Mouse (Mus musculus) lung, embryonic 16.5 days (tissue): ENCODE data around the gene Gm17657. TPM values are rescaled to one million over a fixed set of nuclear protein-coding genes. Genes with fewer than 3 reads are reported as not detected.

Experiments used
- ATAC-seq: fragments of 200-750 bp; cut with Nextera tagmentation; 2 replicates; pipeline ENCODE4 v1.8.0; 2017; ENCODE audit warnings: low read depth, mild to moderate bottlenecking, moderate library complexity
- H3K27ac ChIP-seq: fragments of 300-500 bp; sonication (generic); 2 replicates; pipeline ENCODE4 v1.5.1; 2014; ENCODE audit warnings: mild to moderate bottlenecking, control low read depth, low read length
- H3K27me3 ChIP-seq: fragments of 300-500 bp; sonication (generic); 2 replicates; pipeline ENCODE4 v1.6.1; 2014; ENCODE audit warnings: low read depth, low read length, mixed read lengths; ENCODE audit not compliant: control insufficient read depth, insufficient read depth
- H3K36me3 ChIP-seq: fragments of 300-500 bp; sonication (generic); 2 replicates; pipeline ENCODE4 v1.6.1; 2014; ENCODE audit warnings: low read length; ENCODE audit not compliant: control insufficient read depth, insufficient read depth
- H3K4me1 ChIP-seq: fragments of 300-500 bp; sonication (generic); replicated peaks from 2 replicates; pipeline ENCODE4 v1.6.1; 2014; ENCODE audit warnings: low read length, mixed read lengths; ENCODE audit not compliant: control insufficient read depth, insufficient read depth
- H3K4me2 ChIP-seq: fragments of 300-500 bp; sonication (generic); 2 replicates; pipeline ENCODE4 v1.6.1; 2014; ENCODE audit warnings: low read depth, low read length, control low read depth
- H3K4me3 ChIP-seq: fragments of 300-500 bp; sonication (generic); 2 replicates; pipeline ENCODE4 v1.5.1; 2014; ENCODE audit warnings: mild to moderate bottlenecking, low read length, control low read depth
- H3K9ac ChIP-seq: fragments of 300-500 bp; sonication (generic); 2 replicates; pipeline ENCODE4 v1.6.1; 2014; ENCODE audit warnings: low read length, control low read depth
- H3K9me3 ChIP-seq: fragments of 300-500 bp; sonication (generic); 2 replicates; pipeline ENCODE4 v1.6.1; 2016; ENCODE audit warnings: low read length; ENCODE audit not compliant: control insufficient read depth
- WGBS: fragments of 180-500 bp; shearing (Covaris S2); extraction: QIAGEN DNeasy Blood & Tissue Kit; methylation state at CpG from one replicate; pipeline ENCODE4 v1.1.7; 2014; 5-methylcytosine and 5-hydroxymethylcytosine counted together
- polyA plus RNA-seq: library from polyadenylated mRNA; unstranded; fragments of >200 nt; fragmentation: Nextera tagmentation; extraction: Ambion mirVana; gene quantifications from 2 replicates; pipeline ENCODE4 v1.2.1, GENCODE M21; 2015

Gene Gm17657
- polyA plus RNA-seq, 1 experiment from 2014 or later = not detected

DNA sequence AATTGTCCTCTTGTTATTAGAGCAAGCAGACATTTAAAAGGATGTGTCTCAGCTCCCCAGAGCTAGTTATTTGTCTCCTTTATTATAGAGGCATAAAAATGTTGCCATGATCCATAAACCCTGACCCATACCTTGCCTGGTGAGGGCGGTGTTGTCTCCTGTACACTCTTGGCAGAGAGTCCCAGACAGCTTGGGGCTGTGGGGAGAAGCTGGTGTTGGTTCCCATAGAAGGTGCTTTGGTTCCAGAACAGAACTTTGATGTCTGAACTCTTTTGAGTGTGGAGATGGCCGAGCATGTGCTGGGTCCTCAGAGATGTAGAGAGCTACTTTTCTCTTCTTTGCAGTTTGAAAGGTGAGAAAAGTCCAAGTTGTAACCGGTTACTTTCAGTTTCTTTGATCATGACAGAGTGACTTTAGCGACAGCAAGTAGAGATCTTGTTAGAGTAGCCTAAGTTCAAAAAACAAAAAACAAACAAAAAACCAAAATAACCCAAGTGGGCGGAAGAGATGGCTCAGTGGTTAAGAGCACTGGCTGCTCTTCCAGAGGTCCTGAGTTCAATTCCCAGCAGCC lies 2.8 kb upstream of the Gm17657 start, which contains the start of gene Tmem217:
Tmem217 (minus strand) TSS at position 224 of the 571 bp plus-strand sequence.
- Histone ChIP-seq H3K36me3 (no peaks in the 10 kb centered on the region; the same call in 1 of the 2 replicates), H3K9me3 (no peaks in the 10 kb centered on the region), H3K4me3 (no peak within 1 kb of the TSS), H3K27me3 (no peaks in the 10 kb centered on the region), H3K9ac (no peak within 1 kb of the TSS), H3K4me1 (peaks cover 22% of the 10 kb centered on the region), H3K4me2 (peak within 1 kb of the TSS; percentile 85), H3K27ac (0 out of 2 replicates have a peak within 1 kb of the TSS, but pooled peaks have one; percentile 52)
- 83% methylated on average over 5 of the region's 5 CpGs for WGBS
- no peak for ATAC-seq

DNA sequence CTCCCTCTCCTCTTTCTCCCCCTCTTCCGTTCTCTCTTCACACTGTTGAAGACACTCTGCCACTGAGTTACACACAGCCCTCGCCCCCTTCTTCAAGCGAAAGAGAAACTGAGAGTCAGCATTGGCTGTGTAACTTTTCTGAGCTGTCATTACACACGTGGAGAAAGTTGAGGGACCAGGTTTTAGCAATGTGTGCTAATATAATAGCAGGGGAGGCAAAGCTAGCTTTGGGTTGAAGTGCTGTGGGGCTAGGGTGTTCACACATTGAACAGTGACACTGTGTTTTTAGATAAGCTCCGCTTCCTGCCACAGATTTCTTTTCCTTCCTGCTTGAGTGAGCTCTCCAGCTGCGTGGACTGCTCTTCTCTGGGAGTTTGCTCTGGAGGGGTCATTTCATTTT lies 1.6 kb upstream of the Gm17657 start:
- H3K4me1 ChIP-seq = peaks cover 22% of the 10 kb centered on the region
- peak overlapping the region; percentile 79 for H3K4me3 ChIP-seq
- peak overlapping the region; percentile 85 for H3K4me2 ChIP-seq
- 22% methylated on average over 6 of the region's 6 CpGs for WGBS
- H3K9me3 ChIP-seq = no peaks in the 10 kb centered on the region
- H3K27me3 ChIP-seq = no peaks in the 10 kb centered on the region
- no peak overlapping the region for H3K9ac ChIP-seq
- no peaks in the 10 kb centered on the region for H3K36me3 ChIP-seq
- no peak overlapping the region for H3K27ac ChIP-seq
- no peak for ATAC-seq

DNA sequence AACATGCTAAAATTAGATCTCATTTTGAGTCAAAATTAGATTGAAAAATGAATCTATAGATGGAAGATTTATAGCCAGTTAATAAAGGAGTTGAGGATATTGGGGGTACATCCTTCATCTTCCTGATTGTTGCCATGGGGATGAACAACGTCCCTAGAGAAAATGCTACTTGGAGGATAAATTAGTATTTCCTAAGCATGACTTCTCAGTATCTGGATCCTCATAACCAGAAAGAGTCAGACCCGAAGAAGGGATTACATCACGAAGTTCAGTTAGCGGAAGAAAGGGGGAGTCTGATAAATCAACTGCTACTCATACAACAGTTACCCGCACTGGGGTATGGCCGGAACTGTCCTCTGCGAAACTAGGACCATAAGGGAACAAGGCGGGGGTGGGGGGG lies 444 bp downstream of the Gm17657 start:
- Histone ChIP-seq H3K9ac (no peak overlapping the region), H3K36me3 (no peaks in the 10 kb centered on the region), H3K4me3 (peak overlapping the region; percentile 79), H3K27ac (no peak overlapping the region), H3K4me1 (peaks cover 22% of the 10 kb centered on the region), H3K9me3 (no peaks in the 10 kb centered on the region), H3K27me3 (no peaks in the 10 kb centered on the region), H3K4me2 (peak overlapping the region; percentile 85)
- ATAC-seq = no peak
- WGBS = 42% methylated on average over 8 of the region's 8 CpGs

DNA sequence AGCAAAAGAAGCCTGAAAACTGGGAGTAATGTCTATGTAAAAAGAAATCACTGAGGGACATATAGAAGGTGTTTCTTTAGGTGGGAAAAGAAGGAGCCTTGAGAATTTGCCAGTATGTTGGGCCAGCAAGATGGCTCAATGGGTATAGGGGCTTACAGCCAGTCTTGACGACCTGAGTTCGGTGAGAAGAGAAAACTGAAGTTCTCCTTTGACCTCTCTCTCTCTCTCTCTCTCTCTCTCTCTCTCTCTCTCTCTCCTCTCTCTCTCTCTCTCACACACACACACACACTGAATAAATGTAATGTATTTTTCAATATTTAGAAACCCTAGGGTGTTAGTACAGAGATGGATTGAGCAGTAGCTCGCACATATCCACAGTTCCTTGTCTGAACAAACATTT lies 944 bp downstream of the Gm17657 start:
- H3K4me2 ChIP-seq = no peak overlapping the region
- 56% methylated on average over 3 of the region's 3 CpGs for WGBS
- H3K9me3 ChIP-seq = no peaks in the 10 kb centered on the region
- H3K9ac ChIP-seq = no peak overlapping the region
- no peaks in the 10 kb centered on the region for H3K27me3 ChIP-seq
- no peak for ATAC-seq
- peaks cover 22% of the 10 kb centered on the region for H3K4me1 ChIP-seq
- H3K36me3 ChIP-seq = no peaks in the 10 kb centered on the region
- no peak overlapping the region for H3K27ac ChIP-seq
- no peak overlapping the region for H3K4me3 ChIP-seq

DNA sequence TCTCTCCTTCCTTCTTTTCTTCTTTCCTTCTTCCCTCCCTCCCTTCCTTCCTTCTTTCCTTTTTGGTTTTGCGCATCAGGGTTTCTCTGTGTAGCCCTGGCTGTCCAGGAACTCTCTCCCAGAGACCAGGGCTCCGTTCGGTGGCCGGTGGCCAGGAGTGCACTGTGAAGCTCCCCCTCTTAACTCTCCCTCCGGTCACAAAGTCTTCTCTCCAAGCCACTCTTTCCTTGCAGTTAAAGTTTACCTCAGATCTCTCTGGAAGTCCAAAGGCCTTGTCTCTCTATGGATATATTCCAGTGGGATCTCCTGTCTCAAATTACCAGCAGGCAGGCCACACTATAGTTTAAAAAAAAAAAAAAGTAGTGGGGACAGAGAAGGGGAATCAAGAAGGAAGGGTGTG lies 4.2 kb downstream of the Gm17657 start:
- no peaks in the 10 kb centered on the region for H3K9me3 ChIP-seq
- ATAC-seq = no peak
- no peak overlapping the region for H3K4me2 ChIP-seq
- H3K4me3 ChIP-seq = no peak overlapping the region
- no peak overlapping the region for H3K9ac ChIP-seq
- 91% methylated on average over 5 of the region's 5 CpGs for WGBS
- peaks cover 8% of the 10 kb centered on the region; the same call in 1 of the 2 replicates for H3K4me1 ChIP-seq
- H3K36me3 ChIP-seq = no peaks in the 10 kb centered on the region
- H3K27ac ChIP-seq = no peak overlapping the region
- no peaks in the 10 kb centered on the region for H3K27me3 ChIP-seq

DNA sequence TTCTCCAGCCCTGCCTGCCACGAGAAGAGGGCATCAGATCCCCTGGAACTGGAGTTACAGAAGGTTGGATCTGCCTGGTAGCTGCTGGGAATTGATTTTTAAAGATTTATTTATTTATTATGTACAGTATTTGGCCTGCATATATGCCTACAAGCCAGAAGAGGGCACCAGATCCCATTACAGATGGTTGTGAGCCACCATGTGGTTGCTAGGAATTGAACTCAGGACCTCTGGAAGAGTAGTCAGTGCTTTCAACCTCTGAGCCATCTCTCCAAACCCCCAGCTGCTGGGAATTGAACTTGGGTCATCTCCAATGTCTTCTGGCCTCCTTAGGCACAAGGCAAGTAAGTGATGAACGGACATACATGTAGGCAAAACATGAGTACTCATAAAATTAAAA lies 5.4 kb downstream of the Gm17657 start:
- no peak overlapping the region for H3K9ac ChIP-seq
- H3K36me3 ChIP-seq = no peaks in the 10 kb centered on the region
- H3K27ac ChIP-seq = no peak overlapping the region
- WGBS = 65% methylated on average over 2 of the region's 2 CpGs
- no peak overlapping the region for H3K4me3 ChIP-seq
- H3K9me3 ChIP-seq = no peaks in the 10 kb centered on the region
- no peak overlapping the region for H3K4me2 ChIP-seq
- no peak for ATAC-seq
- no peaks in the 10 kb centered on the region for H3K27me3 ChIP-seq
- peaks cover 5% of the 10 kb centered on the region; the same call in 1 of the 2 replicates for H3K4me1 ChIP-seq

DNA sequence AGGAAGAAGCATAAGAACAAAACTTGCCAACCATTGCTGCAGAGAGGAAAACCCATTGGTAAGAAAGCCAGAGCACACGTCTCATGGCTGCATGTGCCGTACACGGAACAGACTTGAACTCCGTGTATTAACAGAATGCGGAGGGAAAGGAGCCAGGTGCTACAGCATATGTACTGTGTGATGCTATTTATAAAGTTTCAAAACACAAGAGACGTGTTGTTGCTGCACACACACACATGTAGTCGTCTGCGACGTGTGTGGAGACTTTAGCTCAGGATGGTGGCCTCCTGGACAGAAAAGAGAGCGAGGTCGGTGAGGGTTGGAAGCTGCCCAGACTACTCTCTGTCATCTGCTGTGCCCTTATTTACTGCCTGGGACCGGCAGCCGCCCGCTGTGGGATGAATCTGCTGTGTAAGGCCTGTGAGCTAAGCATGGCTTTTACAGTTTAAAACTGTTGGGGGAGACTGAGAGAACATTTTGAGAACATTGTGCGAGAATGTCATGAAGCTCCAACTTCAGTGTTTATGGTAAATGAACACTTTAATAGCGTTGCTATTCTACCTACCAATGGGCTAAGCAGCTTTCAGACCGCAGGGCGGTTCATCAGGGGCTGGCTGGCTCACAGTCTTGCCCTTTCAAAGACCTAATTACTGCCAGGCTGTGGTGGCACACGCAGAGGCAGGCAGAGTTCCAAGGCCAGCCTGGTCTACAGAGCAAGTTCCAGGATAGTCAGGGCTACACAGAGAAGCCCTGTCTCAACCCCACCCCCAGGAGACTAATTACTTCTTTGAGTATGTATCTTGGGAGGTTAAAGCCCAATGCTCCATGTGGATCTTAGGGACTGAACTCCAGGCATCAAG lies 6.4 kb downstream of the Gm17657 start:
- H3K27ac ChIP-seq = no peak overlapping the region
- no peak overlapping the region for H3K4me2 ChIP-seq
- no peak for ATAC-seq
- no peak overlapping the region for H3K9ac ChIP-seq
- no peaks in the 10 kb centered on the region for H3K36me3 ChIP-seq
- no peaks in the 10 kb centered on the region for H3K9me3 ChIP-seq
- WGBS = 79% methylated on average over 19 of the region's 19 CpGs
- peaks cover 4% of the 10 kb centered on the region; the same call in 1 of the 2 replicates for H3K4me1 ChIP-seq
- H3K27me3 ChIP-seq = no peaks in the 10 kb centered on the region
- no peak overlapping the region for H3K4me3 ChIP-seq

DNA sequence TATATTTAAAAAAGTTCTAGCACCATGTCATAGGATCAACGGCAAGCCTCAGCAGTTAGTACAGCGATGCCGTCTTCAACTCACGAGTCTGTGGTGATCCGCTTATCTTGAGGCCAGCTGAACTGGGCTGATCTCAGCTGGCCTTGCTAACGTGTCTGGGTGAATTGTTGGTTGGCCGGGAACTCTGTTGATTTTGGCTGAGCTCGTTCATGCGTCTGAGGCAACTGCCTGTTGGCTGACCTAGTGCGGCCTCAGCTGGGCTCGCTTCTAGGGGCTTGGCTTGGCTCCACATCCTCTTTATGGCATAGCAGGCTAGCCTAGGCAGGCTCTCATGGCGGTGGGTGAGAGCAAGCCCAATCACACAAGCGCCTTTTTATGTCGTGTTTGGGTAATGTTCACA lies 8.0 kb downstream of the Gm17657 start:
- Histone ChIP-seq H3K4me1 (peaks cover 4% of the 10 kb centered on the region; the same call in 1 of the 2 replicates), H3K9me3 (no peaks in the 10 kb centered on the region), H3K27me3 (no peaks in the 10 kb centered on the region), H3K27ac (no peak overlapping the region), H3K9ac (no peak overlapping the region), H3K4me2 (no peak overlapping the region), H3K36me3 (no peaks in the 10 kb centered on the region), H3K4me3 (no peak overlapping the region)
- 32% methylated on average over 14 of the region's 14 CpGs for WGBS
- ATAC-seq = peak; percentile 94

DNA sequence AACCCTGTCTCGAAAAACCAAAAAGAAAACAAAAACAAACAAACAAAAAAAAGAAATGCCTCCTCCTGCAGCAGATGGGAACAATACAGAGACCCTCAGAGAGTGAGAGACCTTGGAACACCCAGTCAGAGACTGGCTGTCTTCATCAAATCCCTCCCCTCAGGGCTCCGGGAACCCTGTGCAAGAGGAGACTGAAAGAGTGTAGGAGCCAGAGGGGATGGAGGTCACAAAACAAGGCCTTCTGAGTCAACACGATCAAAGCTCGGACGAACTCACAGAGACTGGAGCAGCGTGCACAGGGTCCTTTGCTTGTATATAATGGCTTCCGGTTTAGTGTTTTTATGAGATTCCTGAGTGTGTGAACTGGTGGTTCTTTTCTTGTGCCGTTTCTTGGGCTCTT lies 9.0 kb downstream of the Gm17657 start:
- H3K27me3 ChIP-seq = no peaks in the 10 kb centered on the region
- H3K4me2 ChIP-seq = no peak overlapping the region
- peaks cover 4% of the 10 kb centered on the region; the same call in 1 of the 2 replicates for H3K4me1 ChIP-seq
- no peak overlapping the region for H3K27ac ChIP-seq
- 78% methylated on average over 8 of the region's 8 CpGs for WGBS
- H3K36me3 ChIP-seq = no peaks in the 10 kb centered on the region
- H3K9me3 ChIP-seq = no peaks in the 10 kb centered on the region
- no peak overlapping the region for H3K4me3 ChIP-seq
- no peak for ATAC-seq
- no peak overlapping the region for H3K9ac ChIP-seq
